Mouse (Mus musculus): ENCODE data around the gene Lhb. TPM values are rescaled to one million over a fixed set of nuclear protein-coding genes. Genes with fewer than 3 reads are reported as not detected.
"Not testable (repeated sequence)": the region's sequence is repeated elsewhere in the genome, so short reads cannot be mapped to it uniquely, and the experiment has no call there.

Gene Lhb
- total RNA-seq, 2 experiments from 2014 or later = 0.50 TPM; not detected in 1

DNA sequence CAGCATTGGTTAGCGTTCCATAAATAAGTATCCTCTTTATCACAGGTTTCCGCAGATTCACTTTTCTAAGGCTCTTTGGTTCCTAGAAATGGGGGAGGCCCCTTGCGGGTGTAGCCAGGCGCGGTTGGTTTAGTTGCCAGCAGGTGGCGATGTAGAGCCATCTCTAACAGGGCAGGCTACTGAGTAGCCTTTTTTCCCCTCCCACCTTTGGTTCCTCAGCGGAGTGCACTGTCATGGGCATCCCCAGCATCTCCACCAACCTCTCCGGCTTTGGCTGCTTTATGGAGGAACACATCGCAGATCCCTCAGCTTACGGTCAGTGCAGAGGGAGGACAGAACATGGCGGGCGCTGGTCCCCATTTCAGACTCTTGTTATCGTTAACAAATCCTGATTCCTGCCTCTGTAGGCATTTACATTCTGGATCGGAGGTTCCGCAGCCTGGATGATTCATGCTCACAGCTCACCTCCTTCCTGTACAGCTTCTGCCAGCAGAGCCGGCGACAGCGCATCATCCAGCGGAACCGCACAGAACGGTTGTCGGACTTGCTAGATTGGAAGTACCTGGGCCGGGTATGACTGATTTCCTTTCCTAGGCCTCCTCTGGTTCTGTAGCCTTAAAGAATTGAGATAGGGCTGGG is 30.8 kb downstream of the Lhb start:
- peak; percentile 83 to 92 for DNase-seq (ENCODE audit: low spot score in 2 of 2)

DNA sequence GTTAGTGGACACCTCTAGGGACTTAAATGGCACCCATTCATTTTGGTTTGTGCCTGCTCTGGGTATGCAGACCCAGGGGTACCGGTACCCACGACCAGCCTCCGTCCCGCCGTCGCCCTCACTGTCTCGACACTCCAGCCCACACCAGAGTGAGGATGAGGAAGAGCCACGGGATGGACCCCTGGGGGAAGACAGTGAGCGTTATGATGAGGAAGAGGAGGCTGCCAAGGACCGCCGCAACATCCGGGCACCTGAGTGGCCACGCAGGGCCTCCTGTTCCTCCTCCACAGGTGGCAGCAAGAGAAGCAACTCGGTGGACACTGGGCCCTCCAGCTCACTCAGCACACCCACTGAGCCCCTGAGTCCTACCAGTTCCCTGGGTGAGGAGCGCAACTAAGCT is 34.4 kb downstream of the Lhb start:
- DNase-seq (ENCODE audit: low spot score in 2 of 2) = no peak

DNA sequence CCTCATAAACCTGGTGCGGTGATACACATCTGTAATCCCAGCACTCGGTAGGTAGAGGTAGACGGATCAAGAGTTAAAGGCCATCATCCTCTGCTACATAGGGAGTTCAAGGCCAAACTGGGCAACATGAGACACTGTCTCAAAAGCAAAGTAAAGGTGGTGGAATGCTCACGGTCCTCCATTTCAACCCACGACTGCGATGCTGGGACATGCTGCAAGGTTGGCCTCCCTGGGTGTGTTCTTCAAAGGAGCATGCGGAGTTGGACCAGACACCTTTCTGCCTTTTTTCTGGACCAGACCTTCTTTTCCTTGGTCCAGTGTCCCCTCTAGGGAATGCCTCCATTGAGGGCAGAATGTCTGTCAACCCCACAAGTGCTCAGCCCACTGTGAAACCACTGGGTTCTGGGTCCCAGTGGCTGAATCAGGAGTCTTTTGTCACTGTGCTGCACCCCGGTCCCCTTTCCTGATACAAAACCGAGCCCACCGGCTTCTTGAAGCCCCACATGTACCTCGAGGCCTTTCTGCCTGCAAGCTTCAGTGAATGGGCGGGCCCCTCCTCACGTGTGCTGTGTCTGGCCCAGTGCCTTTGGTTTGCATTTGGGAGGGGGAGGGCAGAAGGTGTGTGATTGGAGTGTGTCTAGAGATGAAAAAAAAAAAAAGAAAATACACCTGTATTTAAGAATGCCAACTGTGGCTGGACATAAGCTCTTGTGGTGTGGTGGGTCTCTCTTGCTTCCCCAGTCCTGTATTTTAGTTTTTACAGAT is 35.5 kb downstream of the Lhb start:
- no peak for DNase-seq (ENCODE audit: low spot score in 2 of 2)

DNA sequence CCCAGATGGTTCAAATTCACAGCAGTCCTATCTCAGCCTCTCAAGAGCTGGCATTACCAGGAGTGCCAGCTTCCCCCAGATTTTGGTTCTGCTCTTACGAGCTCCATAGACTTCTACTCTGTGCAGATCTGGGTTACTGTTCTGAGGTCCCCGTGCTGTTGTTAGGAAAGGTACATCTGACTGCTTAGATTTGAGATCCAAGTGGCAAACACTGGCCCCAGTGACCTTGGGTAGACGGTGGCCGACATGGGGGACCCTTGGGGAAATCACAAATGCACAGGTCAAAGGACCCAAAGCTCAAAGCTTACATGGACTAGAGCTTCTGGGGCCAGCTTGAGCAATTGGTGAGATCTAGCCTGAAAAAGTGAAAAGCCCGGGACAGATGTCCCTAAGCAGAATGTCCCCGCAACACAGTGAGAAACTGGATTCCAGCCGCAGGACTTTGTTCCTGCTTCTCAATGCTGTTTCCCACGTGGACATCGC is 36.1 kb downstream of the Lhb start:
- DNase-seq (ENCODE audit: low spot score in 2 of 2) = no peak

DNA sequence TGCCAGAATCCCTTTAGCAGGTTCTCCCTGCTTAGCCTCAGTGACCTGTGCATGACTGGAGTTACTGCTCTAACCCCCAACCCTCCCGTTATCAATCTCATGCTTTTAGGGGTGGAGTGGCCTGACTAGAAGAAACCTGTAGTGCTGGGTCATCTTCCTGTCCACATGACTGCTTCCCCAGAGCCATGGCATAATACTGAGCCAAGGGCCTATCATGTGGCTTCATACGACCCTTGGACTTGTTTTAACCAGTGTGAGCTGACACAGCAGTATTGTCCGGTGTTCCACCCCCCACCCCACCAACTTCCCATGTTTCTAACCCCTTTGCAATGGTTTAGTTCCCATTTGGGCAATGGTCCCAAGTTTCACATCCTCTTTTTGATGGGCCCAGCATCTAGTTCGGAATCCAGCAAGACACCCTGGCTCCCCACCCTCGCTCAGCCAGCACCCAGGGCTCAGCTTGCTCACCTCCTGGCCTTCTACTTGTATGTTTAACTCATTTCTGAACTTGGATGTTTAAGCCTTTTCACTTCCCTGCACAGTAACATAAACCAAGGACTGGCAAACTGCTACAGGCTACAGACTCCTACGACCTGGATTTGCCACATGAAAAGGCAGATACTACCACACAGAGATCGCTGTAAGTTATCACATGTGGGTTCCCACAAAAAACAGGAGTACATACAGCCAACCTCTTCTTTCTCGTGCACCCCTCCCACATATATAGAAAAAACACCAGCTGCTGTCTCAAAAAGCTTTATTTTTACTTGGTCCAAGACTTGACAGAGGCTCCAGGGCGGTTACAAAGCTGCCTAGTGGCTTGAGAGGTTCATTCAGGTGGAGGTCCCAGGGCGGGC is 36.8 kb downstream of the Lhb start:
- DNase-seq (ENCODE audit: low spot score in 2 of 2) = no peak

DNA sequence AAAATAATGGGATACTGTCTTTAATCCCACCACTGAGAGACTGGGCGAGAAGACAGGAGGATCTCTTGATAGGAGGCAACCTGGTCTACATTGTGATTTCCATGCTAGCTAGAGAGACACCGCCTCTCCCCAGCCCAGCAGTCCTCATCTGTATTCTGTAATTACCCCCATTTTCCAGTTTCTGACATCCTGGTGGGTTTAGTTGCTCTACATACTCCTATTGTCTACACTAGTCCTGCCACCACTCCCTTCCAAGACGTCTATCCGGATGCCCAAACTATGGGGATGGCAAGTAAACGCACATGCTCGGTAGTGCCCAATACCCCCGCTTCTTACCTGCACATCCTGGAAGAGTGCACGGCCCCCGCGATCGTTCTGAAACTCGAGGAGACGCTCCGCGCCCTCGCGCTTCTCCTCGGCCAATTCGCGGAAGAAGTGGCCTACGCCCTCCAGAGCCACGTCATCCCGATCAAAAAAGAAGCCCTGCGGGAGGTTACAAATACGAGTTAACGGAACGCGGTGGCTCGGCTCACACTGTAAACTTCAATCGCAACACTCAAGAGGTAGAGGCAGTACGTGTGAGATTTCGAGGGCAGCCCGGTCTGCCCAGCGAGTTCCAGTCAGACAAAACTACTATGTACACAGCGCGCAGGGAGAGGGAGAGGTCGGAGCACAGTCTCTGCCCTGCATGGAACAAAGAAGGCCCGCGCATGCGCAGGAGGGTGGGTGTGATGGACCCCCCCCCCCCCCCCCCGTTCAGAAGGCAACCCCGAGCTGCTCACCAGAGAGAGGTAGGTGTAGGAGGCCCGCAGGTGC is 38.3 kb downstream of the Lhb start:
- DNase-seq (ENCODE audit: low spot score in 2 of 2) = peak in 1 of 2 experiments; percentile 80

DNA sequence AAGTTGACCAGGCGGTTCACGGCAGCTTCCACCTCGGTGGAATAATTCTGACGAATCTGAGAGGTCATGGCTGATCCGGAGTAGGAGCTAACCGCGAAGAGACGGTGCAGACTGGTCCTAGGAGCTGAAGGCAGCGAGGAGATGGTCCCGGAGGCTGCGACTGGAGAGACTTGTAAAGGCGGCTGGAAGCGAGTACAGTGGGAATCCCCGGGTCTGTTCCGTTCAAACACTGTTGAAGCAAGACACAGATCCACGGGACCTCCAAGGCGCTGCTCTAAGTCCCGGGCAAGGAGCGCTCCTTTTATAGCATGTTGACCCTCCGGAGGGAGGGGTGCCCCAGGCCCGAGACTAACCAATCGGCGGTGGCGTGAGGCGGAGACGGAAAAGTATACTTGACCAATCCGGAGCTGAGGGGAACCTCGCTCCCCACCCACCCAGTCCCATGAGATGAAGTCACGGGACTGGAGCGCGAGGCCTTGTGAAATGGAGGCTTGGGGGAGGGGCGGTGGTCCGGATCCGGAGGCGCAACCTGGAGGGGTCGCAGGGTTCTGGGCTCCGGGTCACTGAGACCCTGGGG is 39.0 kb downstream of the Lhb start, which contains the start of gene Ftl1:
Gene Ftl1, minus strand, starts transcription at position 321 of the 577 bp plus-strand sequence.
- peak; percentile 96 to 98 for DNase-seq (ENCODE audit: low spot score in 2 of 2)

DNA sequence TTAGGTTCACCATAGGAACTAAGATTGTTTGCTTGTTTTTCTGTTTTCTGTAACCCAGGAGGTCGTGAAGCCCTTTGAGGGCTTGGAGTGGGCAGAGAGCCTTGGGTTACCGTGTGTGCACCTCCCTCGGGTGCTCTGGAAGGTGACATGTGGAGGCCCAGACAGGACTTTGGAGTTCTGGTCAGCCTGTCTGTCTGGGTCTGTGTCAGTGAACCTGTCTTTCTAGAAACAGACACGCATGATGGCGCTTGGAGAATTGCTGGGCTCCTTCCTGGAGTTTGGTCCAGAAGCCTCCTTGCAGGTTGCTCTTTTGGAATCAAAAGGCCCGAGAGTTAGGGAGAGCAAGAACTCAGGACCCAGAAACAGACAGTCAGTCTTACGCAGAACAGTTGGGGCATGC is 39.8 kb downstream of the Lhb start:
- DNase-seq (ENCODE audit: low spot score in 2 of 2) = no peak

DNA sequence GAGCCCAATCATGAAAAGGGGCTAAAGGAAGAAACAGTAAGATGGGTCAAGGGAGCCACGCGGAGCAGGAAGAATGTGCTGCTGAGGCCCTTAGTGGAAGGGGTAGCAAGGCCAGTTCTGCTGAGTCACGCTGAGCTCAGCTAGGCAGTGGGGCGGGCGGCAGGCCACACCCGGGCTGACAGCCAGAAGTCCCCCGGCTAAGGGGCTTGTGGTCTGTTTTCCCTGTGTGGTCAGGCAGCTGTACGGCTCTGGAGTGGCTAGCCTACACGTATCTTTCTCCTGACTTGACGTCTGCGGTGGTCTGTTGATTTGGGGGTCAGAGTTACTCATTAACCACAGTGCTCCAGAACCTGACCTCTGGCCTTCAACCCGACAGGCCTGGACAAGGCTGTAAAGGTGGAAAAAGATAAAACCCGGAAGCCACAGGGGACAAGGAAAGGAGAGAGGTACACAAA is 40.3 kb downstream of the Lhb start:
- DNase-seq (ENCODE audit: low spot score in 2 of 2) = peak in 1 of 2 experiments; percentile 43

DNA sequence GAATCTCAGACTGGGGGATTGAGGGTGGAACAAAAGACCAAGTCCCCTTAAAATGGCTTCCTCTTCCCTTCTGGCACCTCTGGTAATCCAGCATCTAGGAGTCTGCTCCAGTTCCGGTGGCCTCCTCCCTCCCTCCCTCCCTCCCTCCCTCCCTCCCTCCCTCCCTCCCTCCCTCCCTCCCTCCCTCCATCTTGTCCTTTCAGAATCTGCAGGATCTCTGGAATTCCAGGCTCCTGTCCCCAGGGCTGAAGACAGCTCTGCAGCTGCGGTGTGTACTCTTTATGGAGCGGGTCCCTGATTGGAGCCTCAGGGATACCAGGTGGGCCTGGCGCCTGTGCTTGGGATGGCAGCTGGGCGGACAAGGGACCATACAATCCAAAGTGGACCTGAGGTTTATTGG is 40.7 kb downstream of the Lhb start:
- no peak for DNase-seq (ENCODE audit: low spot score in 2 of 2)

DNA sequence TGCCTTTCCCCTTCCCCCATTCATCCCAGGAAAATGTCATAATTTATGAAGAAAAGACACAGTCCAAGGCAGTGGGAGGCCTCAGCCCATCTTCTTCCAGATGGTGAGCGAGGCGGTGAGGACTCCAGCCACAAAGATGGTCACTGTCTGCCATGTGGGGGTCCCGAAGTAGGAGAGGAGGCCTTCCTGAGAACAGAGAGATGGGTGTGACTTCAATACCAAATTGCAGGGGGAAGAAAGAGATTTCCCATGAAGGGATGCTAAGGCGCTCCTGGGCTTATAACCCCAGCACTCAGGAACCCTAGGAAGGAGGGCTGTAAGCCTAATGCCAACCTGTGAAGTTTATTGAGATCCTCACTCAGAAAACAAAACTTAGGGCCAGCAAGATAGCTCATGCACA is 41.2 kb downstream of the Lhb start:
- DNase-seq (ENCODE audit: low spot score in 2 of 2) = no peak

DNA sequence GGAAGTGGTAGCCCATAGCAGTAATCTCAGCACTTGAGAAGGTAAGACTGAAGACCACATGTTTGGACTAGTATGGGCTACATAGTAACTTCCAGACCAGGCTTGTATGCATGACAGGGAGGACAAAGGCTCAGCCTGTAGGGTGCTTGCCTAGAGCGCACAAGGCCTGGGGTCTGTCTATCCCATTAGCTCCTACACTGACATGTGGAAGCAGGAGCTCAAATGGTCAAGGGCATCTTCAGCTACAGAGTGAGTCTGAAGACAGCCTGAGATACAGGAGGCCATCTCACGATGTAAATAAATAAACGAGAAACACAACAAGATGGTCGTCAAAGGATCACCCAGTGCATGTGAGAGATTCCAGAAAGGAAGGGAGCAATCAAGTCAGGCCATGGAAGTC is 41.7 kb downstream of the Lhb start:
- no peak for DNase-seq (ENCODE audit: low spot score in 2 of 2)

DNA sequence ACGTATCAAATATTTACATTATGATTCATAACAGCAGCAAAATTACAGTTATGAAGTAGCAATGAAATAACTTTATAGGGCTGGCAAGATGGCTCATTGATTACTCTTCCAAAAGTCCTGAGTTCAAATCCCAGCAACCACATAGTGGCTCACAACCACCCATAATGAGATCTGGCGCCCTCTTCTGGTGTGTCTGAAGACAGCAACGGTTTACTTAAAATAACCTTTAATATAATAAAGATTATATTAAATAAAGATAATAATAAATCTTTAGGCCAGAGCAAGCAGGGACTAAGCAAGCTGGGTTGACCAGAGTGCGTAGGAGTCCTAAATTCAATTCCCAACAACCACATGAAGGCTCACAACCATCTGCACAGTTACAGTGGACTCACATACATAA is 42.2 kb downstream of the Lhb start:
- DNase-seq (ENCODE audit: low spot score in 2 of 2) = not testable (repeated sequence)

DNA sequence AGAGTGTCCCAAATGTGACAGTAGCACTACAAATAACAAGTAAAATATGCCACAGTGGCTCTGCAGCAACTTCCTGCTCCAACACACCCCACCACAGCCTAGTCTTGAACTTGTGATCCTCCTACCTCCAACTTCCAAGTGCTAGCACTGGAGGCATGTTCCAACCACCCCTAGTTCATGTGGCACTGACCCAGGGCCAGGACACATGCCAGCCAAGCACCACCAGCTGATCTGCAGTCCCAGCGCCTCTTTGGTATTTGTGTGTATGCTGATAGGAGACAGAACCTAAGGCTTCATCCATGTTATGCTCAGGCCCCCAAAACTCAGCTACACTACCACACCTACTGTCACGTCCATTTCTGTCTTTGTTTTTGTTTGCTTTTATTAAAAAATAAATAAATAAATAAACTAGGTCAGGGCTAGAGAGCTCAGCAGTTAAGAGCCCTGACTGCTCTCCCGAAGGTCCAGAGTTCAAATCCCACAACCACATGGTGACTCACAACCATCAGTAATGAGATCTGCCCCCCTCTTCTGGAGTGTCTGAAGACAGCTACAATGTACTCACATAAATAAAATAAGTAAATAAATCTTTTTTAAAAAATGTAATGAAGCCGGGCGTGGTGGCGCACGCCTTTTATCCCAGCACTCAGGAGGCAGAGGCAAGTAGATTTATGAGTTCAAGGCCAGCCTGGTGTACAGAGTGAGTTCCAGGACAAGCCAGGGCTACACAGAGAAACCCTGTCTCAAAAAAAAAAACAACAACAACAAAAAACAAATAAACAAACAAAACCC is 43.6 kb downstream of the Lhb start:
- no peak for DNase-seq (ENCODE audit: low spot score in 2 of 2)

DNA sequence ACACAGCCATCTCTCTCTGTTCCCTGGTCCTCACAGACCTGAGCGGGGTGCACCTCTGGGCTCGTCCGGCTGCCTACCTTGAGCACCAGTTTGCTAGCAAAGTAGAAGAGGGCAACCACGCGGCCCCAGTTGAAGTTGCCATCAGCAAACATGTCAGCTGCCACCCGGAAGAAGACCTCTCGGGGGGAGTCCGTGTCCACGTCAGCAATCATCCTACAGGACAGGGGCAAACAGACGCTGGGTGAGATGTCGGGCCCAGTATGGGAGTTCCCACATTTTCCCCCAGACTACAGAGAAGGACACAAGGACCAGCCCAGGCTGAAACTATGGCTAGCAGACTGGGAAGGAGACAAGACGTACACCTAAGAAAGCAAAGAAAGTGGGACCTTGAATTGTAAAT is 44.5 kb downstream of the Lhb start:
- DNase-seq (ENCODE audit: low spot score in 2 of 2) = no peak

DNA sequence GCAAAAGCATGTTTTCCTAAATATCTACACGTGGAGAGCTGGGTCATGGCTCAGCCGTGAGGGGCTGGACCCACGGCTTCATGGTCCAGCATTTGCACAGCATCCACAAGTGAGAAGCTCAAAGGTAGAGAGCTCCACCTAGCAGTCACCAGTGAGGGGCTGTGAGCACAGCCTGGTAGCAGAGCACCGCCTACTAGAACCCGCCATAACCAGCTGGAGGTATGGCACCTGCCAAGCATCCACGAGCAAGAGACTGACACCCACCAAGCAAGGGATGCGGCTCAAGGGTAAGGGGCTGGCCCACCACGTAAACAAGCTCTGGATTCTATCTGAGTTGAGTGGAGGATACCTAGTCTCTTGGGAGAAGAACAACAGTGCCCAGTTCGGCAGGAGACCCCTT is 44.9 kb downstream of the Lhb start:
- peak in 1 of 2 experiments; percentile 36 for DNase-seq (ENCODE audit: low spot score in 2 of 2)

DNA sequence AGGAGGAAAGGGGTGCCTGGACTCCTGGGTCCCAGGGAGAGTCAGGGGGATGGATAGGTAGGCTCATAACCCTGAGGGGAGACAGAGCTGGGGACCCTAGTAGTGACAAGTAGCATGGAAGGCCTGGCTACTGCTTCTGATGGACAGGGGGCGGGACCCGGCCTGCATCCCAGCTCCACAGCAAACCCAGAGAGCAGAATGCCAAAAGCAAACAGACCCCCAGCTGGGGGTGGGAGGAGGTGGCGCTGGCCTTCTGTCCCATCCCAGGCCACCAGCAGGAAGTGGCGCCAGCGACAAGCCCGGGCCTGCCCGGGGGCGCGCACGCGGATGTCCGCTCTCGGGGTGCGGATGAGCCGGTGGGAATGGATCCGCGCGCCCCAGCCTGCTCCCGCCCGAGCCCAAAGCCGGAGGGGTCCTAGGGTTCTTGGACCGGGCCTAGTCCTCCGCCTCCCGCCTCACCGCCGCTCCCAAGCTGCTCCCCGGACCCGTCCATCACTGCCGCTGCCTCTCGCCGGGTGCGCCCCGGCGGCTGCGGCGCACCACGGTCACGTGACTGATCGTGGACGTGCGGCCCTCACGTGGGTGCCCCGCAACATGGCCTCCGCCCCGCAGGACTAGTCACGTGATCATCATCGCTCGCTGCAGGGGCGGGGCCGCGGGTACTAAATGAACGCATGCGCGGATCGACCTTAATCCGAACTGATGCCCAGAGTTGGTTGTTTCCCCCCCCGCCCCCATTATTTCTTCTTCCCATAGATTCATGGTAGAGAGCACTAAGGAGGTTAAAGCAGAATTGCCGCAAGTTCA is 45.9 kb downstream of the Lhb start, which contains the start of gene Bax:
Gene Bax, minus strand, starts transcription at position 616 of the 807 bp plus-strand sequence.
- peak; percentile 93 to 98 for DNase-seq (ENCODE audit: low spot score in 2 of 2)

DNA sequence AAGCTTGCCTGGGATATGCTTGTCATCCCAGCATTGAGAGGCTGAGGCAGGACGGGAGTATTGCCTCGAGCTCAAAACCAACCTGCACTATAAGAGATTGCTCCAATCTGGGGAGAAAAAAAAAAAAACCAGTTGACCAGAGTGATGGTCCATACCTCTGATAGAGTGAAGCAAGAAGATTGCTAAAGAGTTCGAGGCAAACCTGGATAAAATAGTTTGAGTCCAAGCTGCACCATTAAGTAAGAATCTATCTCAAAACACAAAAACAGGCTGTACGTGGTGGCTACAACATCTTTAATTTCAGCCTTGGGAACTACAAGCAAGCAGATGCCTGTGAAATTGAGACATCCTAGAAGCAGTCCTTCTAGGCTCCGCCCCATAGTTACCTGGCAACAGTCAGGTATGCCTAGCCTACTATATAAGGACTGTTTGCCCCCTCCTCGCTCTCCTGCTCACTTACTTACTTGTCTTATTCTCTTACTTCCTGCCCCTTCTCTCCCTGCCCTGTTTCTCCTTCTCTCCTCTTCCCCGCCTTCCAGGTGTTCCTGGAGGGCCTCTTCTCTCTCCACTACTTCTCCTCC is 46.6 kb downstream of the Lhb start:
- no peak for DNase-seq (ENCODE audit: low spot score in 2 of 2)
